Mouse (Mus musculus) central nervous system, embryonic 18 days (tissue): ENCODE data around the gene Nceh1. TPM values are rescaled to one million over a fixed set of nuclear protein-coding genes. Genes with fewer than 3 reads are reported as not detected.

ENCODE experiments used
- polyA plus RNA-seq: library from polyadenylated mRNA; depleted of rRNA; stranded (reverse); fragments of >200 nt; gene quantifications from 2 replicates; pipeline ENCODE4 v1.2.3, GENCODE M21; 2012; rRNA removed

The Nceh1 gene
- polyA plus RNA-seq: 7.6 and 9.4 TPM in 2 replicates

DNA sequence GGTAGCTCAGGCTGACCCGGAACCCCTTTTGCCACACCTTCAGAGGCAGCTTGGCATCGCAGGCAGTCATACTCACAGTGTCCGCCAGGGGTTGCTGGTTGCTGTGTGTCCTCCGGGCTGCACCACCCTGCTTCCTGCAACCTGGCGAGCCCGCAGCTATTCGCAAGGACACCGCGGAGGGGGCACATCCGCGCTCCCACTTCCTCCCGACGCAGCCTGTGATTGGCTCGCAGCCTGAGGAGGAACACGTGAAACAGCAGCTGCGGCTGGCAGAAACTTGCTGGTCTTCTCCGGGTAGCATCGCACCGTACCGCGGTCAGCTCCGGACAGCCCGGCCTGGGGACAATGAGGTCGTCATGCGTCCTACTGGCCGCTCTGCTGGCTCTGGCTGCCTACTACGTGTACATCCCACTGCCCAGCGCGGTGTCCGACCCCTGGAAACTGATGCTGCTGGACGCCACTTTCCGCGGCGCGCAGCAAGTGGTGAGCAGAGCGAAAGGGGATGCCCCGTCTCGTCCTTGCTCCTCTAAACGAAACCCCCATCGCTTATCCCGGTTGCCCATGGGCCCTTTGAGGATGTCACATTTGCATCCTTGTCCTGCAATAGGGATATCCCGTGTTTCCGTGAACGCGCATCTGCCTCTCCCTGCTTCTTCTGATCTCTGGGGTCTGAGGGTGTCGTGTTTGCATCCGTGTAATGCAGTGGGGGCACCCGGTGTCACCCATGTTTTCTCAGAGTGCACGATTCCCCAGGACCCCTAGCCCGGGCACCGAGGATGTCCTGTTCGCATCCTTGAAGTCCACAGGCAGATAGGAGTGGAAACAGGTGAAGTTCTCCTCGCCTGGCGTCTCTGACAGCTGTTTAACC is at the start of gene Nceh1:
Nceh1 (plus strand) TSS at position 233 of the 868 bp plus-strand sequence.

DNA sequence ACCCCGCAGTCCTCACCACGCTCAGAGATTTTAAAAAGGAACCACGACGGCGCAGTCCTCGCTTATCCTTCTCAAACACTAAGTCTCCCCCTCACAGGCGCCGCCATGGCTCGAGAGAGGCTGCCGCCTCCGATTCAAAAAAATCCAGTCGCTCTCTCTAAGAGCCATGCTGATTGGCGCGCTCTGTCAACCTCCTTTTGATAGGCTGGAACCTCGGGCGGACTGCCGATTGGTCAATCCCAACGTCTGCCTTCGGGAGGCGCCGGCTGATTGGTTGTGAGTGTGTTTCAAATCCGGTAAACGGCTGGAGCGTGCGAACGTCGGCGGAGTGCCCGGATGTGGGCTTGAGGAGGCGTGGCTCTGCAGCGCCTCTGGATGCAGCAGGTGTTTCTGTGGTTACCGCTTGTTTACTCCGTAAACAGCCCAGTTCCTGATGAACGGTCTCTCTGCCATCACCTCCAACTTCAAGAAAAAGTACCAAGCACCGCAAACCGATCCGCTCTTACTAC is 29.0 kb upstream of the Nceh1 start, which contains the start of gene Ect2:
Ect2 (minus strand) TSS at position 178 of the 509 bp plus-strand sequence.

DNA sequence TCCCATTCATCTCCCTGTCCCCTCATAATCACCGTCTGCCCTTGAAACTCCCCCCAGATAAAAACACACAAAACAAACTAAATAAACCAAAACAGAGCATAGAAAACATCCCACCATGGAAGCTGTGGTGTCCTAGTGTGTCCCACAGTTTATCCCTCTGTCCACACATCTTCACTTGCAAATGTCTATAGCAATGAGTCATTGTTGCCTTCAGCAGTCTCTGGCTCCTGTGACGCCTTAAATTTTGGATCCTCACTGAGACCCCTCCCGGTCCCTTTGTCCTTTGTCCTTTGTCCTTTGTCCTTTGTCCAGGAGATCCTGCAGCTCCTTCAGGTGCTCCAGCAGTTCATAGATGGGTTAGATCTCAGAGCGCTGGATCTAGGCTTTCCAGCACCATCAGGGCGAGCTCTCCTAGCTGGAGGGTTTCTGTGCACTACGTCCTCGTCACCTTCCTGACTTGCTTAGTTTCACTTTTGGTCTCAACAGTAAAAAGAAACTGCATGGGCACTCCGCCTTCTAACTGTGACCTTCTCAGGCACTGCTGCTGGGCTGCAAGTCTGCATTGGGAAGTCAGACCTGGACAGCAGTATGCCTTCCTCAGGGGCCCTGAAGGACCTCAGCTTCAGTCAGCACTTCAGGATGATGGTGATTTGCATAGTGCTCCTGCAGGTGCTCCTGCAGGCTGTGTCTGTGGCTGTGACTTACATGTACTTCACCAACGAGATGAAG is 134.0 kb downstream of the Nceh1 start, which contains the start of gene Tnfsf10:
Tnfsf10 (plus strand) TSS at position 470 of the 729 bp plus-strand sequence.

Other genes starting within 250 kb of the Nceh1 start
- 5.1 and 6.2 TPM in 2 replicates for gene Ect2, start 29.1 kb upstream of the Nceh1 start, polyA plus RNA-seq
- 0.45 and 0.56 TPM in 2 replicates for gene Tnfsf10, start 134.1 kb downstream of the Nceh1 start, polyA plus RNA-seq
- 0.21 and 0.27 TPM in 2 replicates for gene Ghsr, start 188.4 kb downstream of the Nceh1 start, polyA plus RNA-seq